Mouse (Mus musculus) left cerebral cortex, postnatal 10 days (tissue): Measurements from ENCODE around the gene Coro1b. TPM values are rescaled to one million over a fixed set of nuclear protein-coding genes. Genes with fewer than 3 reads are reported as not detected.

Source experiments
- DNase-seq, 2 experiments: peaks; one replicate each; pipeline ENCODE4 v3.0.0; 2021 to 2022; ENCODE audit warnings: low spot score in 2 of 2, mixed read lengths in 1 of 2; ENCODE audit errors: extremely low spot score in 1 of 2
- intact Hi-C: fragments of 180-260 bp; cut with DNase I; formaldehyde crosslinking; loops from one replicate; pipeline ENCODE4 v1.15.1; 2025
- total RNA-seq, 2 experiments: library from RNA; stranded (reverse); gene quantifications; 2 replicates each; pipeline ENCODE4 v1.2.3; 2021

Coro1b gene
- total RNA-seq, 2 experiments from 2014 or later = 80.4 to 92.7 TPM

DNA sequence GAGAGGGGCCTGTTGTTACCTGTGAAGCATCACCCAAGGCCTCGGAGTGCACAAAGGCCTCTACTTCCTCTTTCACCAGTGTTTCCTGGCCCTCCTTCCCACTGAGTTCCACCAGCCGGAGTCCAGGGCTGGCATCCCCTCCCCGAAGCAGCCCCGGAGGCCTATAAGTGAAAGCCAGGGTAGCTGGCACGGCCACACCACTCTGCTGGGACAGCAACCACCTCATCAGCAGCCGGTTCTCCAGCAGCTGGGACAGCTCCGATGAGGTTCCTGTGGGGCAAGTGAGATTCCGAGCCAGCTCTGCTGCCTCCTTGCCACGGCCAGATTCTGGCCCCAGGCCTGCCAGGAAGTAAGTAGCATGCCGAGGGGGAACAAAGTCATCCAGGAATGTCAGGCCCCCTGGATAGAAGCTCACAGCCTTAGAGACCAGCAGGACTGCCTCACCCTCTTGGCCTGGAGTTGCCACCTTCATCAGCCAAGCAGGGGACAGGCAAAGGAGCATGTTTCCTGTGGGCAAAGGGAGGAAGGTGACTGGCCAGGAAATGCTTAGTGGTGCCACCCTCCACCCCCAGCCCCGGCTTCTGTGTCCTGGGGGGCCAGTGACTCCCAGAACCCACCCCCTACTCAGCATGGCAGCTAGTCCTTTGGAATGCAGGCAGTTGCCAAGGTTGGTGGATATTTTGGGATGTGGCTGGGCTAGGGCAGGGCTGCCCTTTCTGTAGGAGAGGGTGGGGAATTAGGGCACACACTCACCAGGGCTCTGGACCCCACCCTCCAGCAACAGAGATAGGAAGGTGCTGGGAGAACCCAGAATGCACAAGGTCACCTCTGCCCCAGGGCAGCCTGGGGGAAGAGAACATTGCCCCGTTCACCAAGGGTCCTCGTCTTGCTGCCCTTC, 23.2 kb downstream of the Coro1b start:
- intact Hi-C loops = no loop called here
- peak in 1 of 2 experiments; percentile 39 for DNase-seq

DNA sequence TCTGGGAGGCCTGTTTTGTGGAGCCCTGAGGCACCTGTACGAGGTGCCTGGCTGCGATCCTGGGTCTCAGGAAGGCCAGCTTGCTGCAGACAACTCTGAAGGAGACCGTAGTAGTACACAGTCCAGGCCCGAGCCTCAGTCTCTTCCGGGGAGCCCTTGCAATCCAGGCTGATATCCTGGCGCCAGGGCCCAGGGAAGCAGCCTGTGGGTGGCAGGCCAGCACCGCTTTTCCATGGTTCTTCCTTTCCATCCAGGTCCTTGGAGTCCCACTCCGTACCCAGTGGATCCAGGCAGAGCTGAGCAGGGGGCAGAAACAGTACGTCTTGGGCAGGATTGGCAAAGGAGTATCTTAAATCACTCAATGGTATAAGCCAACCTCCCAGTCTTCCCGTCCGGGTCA, 24.5 kb downstream of the Coro1b start:
- DNase-seq = no peak
- intact Hi-C loops = no loop called here

- intact Hi-C loops = no loop called here
- peak in 1 of 2 experiments; percentile 57 for DNase-seq
Observed at GRCm38 (mm10) chr19:4175368-4175947, 27.0 kb downstream of the Coro1b start, which contains the start of gene Carns1. Gene Carns1 (minus strand): TSS chr19:4175479.

- intact Hi-C loops = no loop called here
- DNase-seq = no peak
Observed at GRCm38 (mm10) chr19:4180411-4180810, 32.0 kb downstream of the Coro1b start.

DNA sequence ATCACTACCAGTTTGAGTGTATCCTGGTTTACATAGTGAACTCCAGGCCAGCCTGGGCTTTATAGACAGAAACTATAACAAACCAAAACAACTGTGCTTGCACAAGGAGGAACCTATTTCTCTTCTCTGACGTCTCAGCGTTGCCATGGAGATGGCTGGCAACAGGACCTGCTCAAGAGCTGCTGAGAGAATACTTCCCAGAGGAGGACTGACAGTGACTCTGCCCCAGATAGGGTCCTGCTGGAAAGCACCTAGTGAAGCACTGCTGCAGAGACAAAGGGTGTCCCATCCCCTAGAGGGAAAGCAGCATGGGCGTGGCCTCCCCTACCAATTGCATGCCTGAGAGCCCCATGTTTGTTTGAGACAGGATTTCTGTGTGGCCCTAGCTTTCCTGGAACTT, 33.5 kb downstream of the Coro1b start:
- peak; percentile 80 to 82 for DNase-seq
- intact Hi-C loops = no loop called here

- no peak for DNase-seq
- intact Hi-C loops = no loop called here
Observed at GRCm38 (mm10) chr19:4183689-4184088, 35.3 kb downstream of the Coro1b start.

- peak in 1 of 2 experiments; percentile 63 for DNase-seq
- intact Hi-C loops = no loop called here
Observed at GRCm38 (mm10) chr19:4184976-4185975, 36.9 kb downstream of the Coro1b start.

DNA sequence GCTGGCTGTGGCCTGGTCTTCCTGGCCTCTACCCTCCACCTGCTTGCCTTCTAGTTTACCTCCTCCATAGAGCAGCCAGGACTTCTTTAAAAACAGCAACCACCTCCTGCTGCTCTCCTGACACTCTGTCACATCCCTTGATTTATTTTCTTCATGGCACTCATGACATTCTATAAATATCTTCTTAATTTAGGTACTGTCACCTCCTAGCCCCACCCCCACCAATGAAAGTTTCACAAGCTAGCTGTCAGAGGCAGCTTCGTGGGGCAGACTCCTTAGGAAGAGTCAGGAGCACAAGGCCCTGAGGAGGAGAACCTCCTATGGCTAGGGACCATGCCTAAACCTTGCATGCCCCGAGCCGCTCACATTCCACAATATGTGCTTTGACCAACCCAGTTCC, 38.9 kb downstream of the Coro1b start:
- intact Hi-C loops = no loop called here
- DNase-seq = no peak

GRCm38 (mm10) chr19:4189051-4189620, 40.7 kb downstream of the Coro1b start:
- intact Hi-C loops = no loop called here
- no peak for DNase-seq

DNA sequence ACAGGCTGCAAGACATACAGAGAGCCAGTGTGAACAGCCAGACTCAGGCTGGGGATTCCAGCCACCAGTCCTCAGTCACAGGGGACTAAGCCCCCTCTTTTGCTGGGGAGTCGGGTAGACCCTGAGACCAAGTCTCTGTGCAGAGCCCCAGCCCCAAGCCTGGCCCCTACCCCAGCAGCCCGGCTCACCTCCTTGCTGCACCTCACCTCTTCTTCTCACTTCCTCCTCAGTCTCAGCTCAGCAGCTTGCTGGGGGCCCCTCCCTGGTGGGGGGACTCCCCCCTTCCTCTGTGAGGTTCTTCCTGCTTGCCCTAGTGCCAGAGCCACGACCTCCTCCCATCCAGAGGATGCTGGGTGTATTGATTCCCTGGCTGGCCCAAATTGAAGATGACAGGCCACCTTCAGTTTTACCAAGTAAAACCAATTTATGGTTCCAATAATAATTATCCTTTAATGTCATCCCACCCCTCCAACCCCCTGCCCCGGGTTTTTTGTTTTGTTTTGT, 42.5 kb downstream of the Coro1b start, which contains the start of gene Tbc1d10c:
TSS of gene Tbc1d10c (minus strand) at position 454 of the 504 bp plus-strand sequence.
- DNase-seq = peak in 1 of 2 experiments; percentile 48
- intact Hi-C loops = no loop called here

GRCm38 (mm10) chr19:4191528-4192250, 43.3 kb downstream of the Coro1b start, which contains the start of gene Ppp1ca:
Gene Ppp1ca (plus strand): TSS chr19:4192065.
- DNase-seq = peak; percentile 88 to 97

DNA sequence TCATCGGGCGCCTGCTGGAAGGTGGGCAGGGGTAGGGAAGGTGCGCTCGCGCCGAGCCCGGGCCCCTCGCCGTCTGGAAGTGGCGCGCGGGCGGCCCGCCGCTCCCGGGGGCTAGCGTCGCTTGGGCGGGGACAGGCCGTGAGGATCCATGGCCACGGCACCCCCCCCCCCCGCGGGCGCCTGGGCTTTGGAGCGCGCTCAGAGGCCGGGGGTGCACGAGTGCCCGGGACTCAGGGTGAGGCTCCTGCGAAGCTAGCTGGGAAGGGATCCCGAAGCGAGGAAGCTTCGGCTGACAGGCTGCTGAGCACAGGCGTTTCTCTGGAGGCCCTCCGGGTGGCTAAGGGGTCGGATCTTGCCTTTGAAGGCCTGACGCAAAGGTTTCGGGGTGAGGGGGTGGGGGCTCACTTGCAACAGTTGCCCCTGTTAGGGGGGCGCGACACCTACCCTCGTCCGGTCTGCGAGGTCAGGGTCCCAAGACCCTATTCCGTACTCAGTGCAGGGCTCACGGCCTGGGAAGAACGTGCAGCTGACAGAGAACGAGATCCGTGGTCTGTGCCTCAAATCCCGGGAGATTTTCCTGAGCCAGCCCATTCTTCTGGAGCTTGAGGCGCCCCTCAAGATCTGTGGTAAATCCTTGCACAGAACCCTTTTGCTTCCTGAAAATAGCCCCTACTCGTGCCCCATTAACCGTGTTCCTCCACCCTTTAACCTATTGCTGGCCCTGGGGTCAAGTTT, 44.0 kb downstream of the Coro1b start:
- no peak for DNase-seq
- intact Hi-C loops = no loop called here

More at GRCm38 (mm10) chr19:4191528-4192250, 43.3 kb downstream of the Coro1b start, which contains the start of gene Ppp1ca:
- intact Hi-C loops = no loop called here

DNA sequence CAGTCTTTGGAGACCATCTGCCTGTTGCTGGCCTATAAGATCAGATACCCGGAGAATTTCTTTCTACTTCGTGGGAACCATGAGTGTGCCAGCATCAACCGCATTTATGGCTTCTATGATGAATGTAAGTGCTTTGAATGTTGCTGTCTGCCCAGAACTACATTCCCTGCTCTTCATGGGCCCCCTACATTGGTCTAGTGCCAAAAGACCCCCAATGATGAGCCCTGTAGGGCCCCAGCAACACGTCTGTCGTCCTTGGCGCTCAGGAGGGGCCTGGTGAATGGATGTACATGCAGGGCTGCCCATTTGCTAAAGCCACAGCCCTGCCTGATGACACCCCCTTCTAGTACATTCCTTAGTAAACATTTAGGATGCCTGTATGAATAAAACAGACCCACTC, 44.7 kb downstream of the Coro1b start:
- DNase-seq = no peak
- intact Hi-C loops = no loop called here

DNA sequence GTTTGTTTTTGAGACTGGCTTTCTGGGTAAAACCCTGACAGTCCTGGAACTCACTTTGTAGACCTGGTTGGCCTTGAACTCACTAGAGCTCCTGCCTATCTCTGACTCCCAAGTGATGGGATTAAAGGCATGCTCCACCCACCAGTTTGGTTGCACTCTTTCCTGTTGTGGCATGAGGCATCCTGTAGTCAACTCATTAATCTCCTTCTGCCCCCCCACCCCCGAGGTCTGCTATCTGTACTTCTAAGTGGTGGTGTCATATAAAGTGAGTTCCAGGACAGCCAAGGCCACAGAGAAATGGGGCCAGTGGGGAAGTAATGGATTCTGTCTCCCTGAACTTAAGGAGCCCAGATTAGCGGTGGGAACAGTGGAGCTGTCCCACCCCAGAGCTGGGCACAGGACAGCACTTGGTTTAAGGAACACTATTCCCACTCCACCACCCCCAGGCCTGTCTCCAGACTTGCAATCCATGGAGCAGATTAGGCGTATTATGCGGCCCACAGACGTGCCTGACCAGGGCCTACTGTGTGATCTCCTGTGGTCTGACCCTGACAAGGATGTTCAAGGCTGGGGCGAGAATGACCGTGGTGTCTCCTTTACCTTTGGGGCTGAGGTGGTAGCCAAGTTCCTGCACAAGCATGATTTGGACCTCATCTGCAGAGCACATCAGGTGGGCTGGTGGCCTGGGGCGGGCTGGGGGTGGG, 45.8 kb downstream of the Coro1b start:
- DNase-seq = no peak
- intact Hi-C loops = no loop called here

- DNase-seq = no peak
- intact Hi-C loops = no loop called here
Observed at GRCm38 (mm10) chr19:4194776-4195650, 46.6 kb downstream of the Coro1b start.

- DNase-seq = no peak
- intact Hi-C loops = no loop called here
Observed at GRCm38 (mm10) chr19:4196048-4196447, 47.6 kb downstream of the Coro1b start.
